Mouse (Mus musculus) monocyte, adult 2 months (primary cell): Measurements from ENCODE around the gene Mad1l1.

Experiments
- DNase-seq, 2 experiments: peaks; one replicate each; pipeline ENCODE4 v3.0.0; 2022; ENCODE audit warnings: low spot score in 2 of 2, low read depth in 1 of 2

Mad1l1 gene

DNA sequence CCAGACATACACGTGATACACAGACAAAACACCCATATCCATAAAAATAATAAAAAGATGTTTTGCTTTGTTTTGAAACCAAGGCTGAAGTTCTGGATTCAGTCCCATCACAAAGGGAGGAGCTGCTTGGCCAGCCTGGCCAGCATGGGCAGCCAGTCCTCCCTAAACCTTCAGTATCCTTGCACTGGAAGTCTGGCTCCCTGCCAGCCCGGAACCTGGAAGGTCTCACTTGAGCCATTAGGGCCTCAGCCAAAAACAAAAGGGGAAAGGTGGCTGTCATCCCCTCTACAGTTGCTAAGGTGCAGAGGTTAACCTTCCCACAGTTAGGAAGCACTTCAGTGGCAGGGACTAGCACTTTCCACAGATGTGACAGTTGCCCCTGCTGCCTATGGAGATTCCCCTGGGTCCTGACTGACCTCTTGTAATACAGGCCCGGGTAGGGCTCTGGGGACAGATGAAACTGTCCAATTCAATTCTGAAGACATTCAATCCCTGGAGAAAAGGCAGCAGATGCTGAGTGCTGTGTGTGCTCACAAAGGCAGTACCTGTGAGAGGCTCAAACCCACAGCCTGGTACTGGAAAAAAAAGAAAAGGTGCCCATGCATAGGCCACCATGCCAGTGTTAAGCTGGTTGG lies 100.2 kb downstream of the Mad1l1 start:
- DNase-seq, result no peak

DNA sequence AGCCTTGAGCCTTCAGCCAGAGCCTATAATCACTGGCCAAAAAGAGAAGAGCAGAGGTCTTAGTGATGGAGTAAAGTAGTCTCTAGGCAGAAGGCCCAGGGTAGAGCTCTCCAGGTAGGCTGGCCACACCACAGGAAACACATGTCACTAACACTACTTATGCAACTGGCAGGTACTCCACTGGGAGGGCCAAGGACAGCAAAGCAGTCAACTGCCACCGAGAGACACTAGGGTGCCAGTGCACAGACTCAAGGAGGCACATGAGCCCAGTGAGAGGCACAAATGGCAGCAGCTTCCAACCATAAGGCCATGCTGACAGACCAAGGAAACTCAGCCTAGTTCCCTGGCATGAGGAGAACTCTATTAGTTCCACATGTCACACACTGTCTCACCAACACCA lies 102.1 kb downstream of the Mad1l1 start:
- DNase-seq, result no peak

DNA sequence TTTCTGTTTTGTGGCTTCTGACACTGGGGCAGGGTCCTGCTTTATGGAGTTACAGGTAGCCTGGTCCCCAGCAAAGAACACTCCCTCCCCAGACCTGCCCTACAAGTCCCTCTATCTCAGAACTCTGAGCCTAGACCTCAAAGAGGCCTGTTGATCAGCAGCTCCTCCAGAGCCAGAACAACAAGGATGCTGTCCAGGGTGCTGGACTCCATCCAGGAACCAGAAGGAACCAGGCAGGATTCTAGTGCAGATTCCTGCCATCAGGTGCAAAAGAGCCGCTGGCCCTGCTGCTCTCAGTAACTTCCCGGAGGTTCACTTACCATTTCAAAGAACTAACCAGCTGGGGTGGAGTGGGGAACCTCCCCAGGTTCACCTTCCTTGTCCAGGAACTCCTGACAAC lies 103.5 kb downstream of the Mad1l1 start:
- DNase-seq, result no peak

DNA sequence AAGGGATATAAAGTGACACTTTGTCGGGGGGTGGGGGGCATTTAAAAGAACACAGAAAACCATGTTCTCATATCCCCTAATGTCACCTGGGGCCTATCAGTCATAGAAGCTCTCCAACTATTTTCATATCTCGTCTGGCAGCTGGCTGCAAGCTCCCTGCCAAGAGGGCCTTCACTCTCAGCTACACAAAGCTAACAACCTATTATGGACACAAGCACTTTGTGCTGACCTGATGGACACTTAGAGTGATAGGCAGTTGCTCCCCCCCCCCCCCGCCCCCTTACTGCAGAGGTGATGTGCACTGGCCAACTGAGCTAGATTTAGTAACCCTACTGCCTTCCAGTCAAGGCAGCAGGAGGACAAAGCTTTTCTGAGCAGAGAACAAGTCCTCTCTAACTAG lies 104.3 kb downstream of the Mad1l1 start:
- no peak for DNase-seq

DNA sequence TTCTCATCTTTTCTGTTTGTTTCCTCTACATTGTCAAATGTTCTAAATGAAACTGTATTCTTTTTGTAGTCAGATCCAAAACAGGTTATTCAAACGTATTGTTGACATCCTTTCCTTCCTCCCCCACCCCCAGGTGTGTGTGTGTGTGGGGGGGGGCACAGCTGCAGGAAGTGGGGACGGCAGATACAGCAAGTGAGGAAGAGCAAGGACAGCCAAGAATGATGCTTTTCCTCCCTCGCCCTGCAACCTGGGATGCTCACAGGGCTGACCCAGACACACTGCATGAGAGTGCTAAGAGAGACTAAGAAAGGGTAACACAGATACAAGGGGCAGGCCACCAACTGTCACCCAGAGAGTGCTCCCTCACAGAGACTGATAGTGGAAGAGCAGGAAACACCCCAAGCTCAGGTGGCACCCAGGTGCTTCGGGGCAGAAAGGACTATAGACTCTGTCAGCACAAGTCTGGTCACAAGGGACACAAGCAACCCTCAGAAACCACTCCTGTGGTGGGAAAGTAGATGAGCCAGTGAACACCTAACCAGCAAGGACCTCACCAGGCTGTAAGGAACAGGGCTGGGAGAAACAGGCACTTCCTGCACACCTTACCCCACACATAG lies 105.8 kb downstream of the Mad1l1 start:
- DNase-seq, result no peak

DNA sequence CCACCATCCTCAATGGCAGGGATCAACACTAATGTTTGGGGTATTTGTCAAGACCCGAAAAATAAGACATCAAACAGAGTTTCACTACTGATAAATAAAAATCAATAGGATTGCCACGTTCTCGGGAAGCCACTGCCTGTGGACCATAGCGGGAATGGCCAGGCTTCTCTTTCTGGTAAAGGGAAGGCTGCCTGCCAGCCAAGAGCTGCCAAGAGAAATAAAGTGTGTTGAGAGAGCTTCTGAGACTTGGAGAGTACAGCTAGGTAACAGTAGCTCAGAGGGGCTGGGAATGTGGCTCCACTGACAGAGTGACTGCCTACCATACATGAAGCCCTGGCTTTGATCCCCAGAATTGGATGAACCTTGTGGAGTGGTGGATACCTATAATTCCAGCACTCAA lies 108.4 kb downstream of the Mad1l1 start:
- no peak for DNase-seq

DNA sequence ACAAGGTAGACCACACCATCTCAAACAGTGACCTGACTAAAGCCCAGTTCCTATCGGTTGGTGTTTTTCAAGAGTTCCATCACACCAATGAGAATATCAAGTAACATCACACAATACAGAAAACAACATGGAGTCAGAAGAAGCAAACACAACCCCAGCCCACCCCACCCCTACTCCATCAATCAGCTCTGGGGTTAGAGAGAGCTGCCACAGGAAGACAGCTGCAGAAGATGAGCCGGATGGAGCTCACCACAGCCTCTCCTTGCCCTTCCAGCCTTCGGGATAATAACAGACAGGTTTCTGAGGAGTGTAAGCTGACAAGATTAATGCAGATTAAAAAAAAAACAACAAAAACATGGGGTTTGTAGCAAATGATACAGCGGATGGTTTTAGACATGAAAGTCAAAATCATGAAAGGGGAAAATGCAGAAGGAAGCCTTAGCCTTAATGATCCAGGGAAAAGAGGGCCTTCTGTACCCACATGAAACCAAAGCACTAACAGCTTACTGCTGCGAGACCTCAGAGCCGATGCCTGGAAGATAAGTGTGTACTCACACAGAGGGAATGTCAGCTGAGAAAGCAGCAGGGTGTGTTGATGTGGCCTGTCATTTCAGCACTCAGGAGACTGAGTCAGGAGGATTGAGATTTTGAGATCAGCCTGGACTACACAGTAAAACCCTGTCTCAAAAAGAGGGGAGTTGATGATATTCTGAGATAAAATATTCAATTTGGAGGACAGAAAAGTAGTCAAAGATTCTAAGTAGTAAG lies 110.8 kb downstream of the Mad1l1 start:
- DNase-seq, result no peak

DNA sequence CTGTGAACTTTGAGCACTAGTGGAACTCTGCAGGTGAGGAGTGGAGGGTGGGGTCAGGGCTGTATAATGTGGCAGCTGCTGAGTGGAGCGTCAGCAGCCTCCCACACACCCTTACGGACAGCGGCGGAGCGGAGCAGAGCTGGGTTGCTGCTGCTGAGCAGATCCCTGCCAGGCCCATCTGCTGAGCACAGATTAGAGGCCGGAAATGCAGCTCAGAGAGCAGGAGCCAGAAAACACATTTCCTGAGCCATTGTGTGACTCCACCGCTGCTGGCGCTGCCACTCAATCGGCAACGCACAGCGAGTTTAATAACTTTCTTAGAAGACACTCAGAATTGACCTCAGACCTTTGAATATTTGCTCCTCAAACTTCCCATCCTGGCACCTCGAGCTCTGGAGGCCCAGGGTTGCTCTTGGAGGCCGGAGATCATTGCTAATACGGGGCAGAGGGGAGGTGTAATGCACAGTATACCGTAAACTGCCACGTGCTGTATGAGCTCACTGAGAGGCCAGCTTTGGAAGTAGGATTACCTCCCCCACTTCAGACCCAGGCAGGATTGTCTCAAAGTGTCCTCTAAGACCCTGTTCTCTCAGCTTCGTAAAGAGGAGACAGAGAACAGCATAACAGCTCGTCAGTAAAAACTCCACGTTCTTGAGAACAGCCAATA lies 112.5 kb downstream of the Mad1l1 start:
- DNase-seq, result no peak

DNA sequence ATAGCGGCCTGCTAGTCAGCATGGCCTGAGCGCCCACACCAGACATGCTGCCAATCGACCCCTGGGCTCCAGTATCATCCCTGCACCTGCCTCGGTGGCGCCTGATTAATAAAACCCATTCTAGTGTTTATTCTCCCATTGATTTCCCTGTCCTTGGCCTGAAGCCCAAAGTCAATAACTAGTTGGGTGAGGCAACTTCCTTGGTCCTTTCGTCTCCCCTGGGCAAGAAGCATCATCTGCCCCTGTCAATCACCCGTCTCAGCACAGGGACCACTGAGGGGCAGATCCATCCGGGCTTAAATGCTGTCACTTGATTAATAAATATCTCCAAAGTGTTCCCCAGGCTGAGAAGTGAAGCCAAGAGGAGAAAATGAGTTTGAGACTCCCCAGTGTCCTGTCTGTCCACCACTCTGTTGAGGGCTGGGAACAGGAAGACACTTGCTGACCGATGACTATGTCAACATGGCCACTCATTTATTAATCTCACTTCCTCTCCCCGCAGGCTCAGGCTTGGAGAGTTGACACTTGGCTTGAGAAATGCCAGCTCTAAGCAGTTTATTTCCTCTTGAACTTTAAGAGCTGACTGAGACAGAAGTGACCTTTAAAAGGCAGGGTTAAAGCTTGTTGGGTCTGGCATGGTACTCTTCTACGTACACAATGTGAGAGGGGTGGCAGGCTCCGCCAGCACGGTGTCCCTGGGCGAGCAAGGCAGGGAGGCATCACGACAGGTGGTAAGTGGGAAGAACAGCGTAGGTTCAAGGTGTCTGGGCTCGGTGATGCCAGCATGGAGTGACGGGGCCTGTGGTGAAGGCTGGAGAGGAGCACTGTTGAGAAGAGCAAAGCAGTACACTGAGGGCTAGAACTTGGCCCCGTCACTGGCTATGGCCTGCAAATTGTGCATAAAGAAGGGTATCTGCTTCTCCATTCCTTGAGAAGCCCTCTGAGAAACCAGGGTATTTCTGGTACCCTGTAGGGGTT lies 114.3 kb downstream of the Mad1l1 start:
- peak; percentile 11 to 50 for DNase-seq

DNA sequence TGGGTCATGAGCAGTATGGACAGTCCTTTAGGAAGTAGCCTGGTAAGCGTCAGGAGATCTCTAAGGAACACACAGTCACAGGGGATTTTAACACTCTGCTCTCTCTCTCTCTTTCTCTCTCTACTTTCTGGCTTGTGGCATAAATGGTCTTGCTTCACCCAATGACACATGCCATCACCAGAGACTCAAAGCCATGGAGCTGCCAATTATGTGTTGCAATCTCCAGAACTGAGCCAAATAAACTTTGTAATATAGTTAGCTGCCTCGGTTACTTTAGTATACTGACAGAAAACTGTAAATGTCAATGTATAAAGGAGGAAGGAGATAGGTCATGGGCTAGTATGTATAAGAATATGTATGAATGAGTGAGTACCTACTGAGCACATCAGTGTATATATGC lies 115.4 kb downstream of the Mad1l1 start:
- DNase-seq, result no peak

DNA sequence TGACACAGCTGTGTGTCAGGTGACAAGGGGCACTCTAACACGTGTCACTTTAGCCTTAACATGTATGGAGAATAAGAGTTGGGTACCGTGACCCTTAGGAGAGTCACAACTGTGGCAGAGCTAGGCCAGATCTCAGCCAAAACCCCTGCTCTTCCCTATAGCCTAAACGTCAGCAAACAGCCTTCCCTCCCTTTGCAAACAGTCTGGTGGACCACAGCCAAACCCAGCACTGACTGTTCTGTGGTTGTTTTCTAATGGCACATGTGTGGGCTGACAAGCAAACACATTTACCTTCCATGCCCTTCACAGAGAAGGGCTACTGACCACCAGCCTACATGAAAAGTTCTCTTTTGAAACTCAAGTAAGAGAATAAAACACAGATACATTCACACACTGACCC lies 116.9 kb downstream of the Mad1l1 start:
- no peak for DNase-seq

DNA sequence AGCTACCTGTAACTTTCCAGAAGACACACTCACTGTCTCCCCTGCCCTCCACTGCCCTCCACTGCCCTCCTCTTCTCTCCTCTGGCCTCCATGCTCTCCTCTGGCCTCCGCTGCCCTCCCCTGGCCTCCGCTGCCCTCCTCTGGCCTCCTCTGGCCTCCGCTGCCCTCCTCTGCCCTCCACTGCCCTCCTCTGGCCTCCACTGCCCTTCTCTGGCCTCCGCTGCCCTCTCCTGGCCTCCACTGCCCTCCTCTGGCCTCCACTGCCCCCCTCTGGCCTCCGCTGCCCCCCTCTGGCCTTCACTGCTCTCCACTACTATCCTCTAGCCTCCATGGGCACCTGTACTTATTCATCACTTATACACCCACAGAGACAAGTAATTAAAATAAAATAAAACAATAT lies 117.3 kb downstream of the Mad1l1 start:
- no peak for DNase-seq

DNA sequence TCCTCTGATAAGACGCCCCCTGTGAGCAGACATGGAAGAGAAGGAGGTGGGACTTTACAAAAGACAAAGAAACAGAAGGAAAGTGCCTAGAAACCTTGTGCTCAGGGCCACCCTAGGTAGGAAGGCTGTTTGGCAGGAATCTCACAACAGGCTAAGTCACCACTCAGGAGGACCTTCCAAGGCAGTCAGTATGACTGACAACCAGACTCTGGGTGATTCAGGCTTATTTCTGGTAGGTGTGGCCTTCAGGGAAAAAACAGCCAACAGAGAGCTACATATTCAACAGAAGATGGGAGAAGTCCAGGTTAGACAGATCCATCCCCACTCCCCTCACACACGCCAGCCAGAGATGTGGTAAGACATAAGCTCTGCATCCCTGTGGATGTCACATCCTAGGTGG lies 118.9 kb downstream of the Mad1l1 start:
- no peak for DNase-seq

DNA sequence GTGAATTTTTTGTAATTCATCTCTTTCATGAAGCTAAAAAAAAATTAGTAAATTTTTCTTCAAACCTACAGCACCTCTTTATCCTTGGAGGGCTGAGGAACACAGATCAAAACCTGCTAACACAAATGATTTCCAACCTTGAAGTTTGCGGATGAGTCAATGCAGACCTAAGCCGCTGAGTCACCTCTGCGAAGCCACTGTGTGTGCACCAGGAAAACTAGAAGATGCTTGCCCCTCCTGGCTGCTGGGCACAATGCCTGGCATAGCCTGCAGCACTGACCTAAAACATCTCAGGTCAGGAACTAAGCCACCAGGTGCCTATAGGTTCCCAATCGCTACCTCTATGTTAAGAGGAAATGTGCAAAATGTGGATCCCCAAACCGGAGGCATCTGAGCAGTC lies 119.8 kb downstream of the Mad1l1 start:
- DNase-seq, result no peak

DNA sequence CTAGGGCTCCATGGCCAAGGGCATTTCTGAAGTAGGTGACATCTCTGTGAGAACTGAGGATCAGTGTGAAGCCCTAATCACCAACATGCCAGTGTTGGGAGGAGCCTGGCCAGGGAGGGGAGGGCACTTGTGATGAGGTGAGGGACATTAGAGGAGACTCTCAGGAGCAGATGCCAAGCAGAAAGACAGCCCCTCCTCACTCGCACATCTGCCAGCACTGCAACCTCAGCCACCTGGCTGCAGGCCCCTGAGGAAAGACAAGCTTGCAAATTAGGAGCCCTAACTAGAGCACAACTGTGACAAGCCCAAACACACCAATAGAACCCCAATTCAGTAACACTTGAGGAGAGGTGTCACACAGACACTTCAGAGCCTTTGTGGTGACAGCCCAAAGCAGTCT lies 120.2 kb downstream of the Mad1l1 start:
- no peak for DNase-seq

DNA sequence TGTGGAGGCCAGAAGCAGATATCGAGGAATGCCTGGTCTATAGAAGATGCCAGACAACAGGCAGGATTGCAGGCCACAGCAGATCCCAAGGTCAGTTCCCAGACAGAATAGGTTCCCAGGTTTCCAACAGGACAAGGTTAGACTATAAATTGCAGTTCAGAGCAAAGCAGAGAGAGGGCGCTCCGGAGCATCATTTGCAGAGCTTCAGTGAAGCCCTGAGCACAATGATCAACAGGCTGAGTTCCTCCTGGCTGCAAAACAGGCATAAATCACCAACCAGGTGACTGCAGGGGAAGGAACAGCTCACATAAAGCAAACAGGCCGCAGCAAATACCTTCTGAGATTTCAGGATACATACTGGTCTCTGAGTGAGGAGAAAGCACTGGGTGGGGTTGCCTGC lies 123.6 kb downstream of the Mad1l1 start:
- DNase-seq, result peak in 1 of 2 experiments; percentile 66

DNA sequence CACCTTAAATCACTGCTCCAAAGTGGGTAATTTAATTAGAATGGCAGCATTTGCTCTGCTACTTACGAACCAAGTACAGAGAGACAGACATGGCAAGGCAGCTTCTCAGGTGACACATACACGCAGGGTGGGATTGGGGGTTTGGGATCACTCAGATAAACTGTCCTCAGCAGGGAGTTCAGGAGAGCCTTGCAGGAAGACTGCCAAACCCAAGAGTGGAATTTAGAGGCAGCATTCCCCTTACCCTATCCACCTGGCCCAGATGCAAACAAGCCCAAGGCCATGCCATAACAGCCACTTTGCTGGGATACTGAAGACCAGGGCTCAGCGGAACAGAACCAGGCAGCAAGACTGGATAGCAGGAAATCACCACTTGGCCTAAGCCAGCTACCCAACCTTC lies 124.9 kb downstream of the Mad1l1 start:
- no peak for DNase-seq

DNA sequence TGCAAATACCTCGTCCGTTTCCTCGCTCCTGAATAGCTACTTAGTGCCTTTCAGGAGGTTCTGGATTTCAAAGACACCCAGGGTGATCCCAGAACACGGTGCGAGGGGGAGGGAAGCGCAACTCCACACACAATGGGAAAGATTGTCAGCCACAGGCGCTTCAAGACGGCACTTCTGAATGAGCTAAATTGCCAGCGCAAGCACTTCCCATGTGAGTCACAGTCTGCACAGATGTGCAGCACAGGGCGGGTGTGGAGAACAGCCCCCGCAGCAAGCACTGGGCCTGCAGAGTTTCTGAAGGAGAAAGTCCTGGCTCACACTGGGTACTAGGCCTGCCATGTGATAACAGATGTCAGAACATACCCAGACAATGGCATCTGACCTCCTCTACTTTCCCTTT lies 127.2 kb downstream of the Mad1l1 start:
- no peak for DNase-seq

DNA sequence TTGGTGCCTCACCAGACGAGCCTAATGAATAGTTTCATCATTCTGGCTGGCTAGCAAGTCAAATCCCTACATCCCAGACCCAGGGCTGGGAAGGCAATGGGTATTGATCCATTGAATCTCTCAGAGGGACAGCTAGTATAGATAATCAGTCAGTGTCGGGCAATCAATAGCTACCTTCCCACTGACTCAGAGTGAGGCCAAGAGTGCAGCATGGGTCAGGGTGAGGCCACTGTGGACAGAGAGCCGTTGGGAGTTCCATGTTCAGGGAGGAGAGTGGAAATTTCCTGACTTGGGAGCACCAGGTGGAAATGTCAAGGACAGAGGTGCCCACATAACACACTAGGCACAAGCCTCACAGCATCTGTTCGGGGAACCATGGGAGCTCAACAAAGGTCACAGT lies 129.8 kb downstream of the Mad1l1 start:
- DNase-seq, result no peak

DNA sequence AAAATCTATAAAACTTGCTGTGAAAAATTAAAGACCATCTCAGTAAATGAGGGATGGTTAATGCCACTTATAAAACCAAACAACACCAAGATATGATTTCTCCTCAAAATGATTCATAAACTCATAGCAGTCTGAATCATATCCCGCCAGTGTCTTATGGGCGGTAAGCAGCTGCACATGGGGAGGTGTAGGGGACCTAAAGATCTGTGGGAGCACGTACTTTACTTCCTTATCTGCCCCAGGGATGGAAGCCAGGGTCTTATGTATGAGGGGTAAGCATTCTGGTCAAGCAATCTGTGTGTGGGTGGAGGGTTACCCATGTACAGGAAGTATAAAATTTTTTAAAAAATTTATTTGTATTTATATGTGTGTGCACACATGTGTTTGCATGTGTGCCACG lies 135.0 kb downstream of the Mad1l1 start:
- no peak for DNase-seq

DNA sequence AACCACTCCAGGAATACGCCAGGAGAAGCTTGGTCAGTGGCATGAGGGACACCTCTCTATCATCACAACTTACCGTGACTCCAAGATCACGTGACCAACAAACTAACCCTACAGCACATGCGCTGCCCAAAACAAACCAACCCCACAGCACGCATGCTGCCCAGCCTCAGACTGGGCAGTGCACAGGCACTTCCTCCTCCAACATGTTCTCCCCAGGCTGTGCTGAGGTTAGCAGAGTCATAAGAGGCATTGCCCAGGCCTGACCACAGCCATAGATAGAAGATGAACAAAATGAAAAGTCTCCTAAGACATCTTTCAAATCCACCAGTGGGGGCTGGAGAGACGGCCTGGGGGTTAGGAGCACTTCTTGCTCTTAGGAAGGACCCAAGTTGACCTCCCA lies 135.6 kb downstream of the Mad1l1 start:
- no peak for DNase-seq
